18 mouse cellular contexts compared by ENCODE assay signal in the genomic region with DNA sequence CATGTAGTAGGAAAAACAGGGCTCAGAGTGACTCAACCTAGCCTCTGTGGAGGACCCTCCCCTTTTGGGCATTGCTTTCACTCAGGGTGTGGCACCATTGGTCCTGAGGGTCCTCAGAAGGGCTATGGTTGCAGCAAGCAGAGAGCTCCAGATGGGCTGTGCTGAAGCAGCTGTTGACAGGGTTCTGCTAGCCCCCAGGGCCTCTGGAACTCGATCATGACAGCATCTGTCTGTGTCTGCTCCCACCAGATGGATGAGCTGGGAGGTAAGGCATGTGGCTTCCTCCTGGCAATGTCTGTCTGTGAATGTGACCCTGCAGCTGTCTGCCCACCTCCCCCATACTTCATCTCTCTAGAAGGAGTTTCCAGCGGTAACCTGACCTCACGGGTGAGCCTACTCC. TPM values are rescaled to one million over a fixed set of nuclear protein-coding genes. Genes with fewer than 3 reads are reported as not detected.
DNase-seq lines count a peak whose midpoint lies in the region; ATAC-seq and TF ChIP-seq lines count a peak whose summit lies in the region.
"Had no signal": no experiment of that assay in that cellular context is flagged by ENCODE, and none has a peak within 500 bp of the region (broad histone marks: within the 10 kb centered on the region; RNA-seq: fewer than 3 reads in every experiment).

No protein-coding gene starts in this region.

- ATAC-seq in lung, embryonic 14.5 days (ENCODE audit: insufficient read depth): peak; percentile 58; the same call in 1 of the 2 replicates
- ATAC-seq in erythroid progenitor cell, adult 5-6 weeks (replicated peaks; ENCODE audit: low FRiP score, poor library complexity, severe bottlenecking): 0 out of 2 replicates have a peak, but pooled peaks have one; percentile 6
- ATAC-seq in forebrain, embryonic 12.5 days (ENCODE audit: low FRiP score): no peak

- no peak overlapping the region for H3K4me3 ChIP-seq in lung, embryonic 14.5 days (ENCODE audit: low read depth, low read length)
- H3K4me3 ChIP-seq in forebrain, embryonic 12.5 days (replicated peaks): no peak overlapping the region
- H3K4me3 ChIP-seq: forebrain, embryonic 10.5 days; gastrocnemius, adult 2 months had no signal

- no peaks in the 10 kb centered on the region for H3K4me1 ChIP-seq in lung, embryonic 14.5 days (ENCODE audit: insufficient read depth)
- no peaks in the 10 kb centered on the region for H3K4me1 ChIP-seq in forebrain, embryonic 12.5 days

- no peak overlapping the region for H3K9ac ChIP-seq in lung, embryonic 14.5 days
- no peak overlapping the region for H3K9ac ChIP-seq in forebrain, embryonic 12.5 days

- no peaks in the 10 kb centered on the region for H3K27me3 ChIP-seq in lung, embryonic 14.5 days (ENCODE audit: insufficient read depth, low read length)
- H3K27me3 ChIP-seq in forebrain, embryonic 12.5 days: no peaks in the 10 kb centered on the region

- WGBS in lung, embryonic 14.5 days: 5% methylated on average over 3 of the region's 3 CpGs
- 68% methylated on average over 3 of the region's 3 CpGs for WGBS in forebrain, embryonic 12.5 days

- no peaks in the 10 kb centered on the region for H3K9me3 ChIP-seq in lung, embryonic 14.5 days (ENCODE audit: low read depth, low read length)
- H3K9me3 ChIP-seq in forebrain, embryonic 12.5 days: no peaks in the 10 kb centered on the region
- H3K9me3 ChIP-seq: forebrain, embryonic 10.5 days had no signal

- H3K36me3 ChIP-seq in lung, embryonic 14.5 days (ENCODE audit: insufficient read depth): no peaks in the 10 kb centered on the region
- H3K36me3 ChIP-seq in forebrain, embryonic 12.5 days (replicated peaks): no peaks in the 10 kb centered on the region
- H3K36me3 ChIP-seq: forebrain, embryonic 10.5 days had no signal

- peak; percentile 81 for DNase-seq in heart, adult 11 months
- DNase-seq in heart, adult 8-10 months (ENCODE audit: low spot score): no peak
- no peak for DNase-seq in lung, embryonic 14.5 days
- no peak for DNase-seq in lung, postnatal 36 days
- peak; percentile 12 for DNase-seq in retina, embryonic 14.5 days (ENCODE audit: low spot score)
- DNase-seq in left cerebral cortex, adult 9 months (ENCODE audit: low spot score in 2 of 2): no peak
- DNase-seq: cerebellum, postnatal 14 days; gastrocnemius, adult 2 months; kidney, adult 18-20 months; thymus, adult 2 months had no signal

- TF ChIP-seq CTCF in lung, embryonic 14.5 days (IDR thresholded peaks at IDR 0.05; ENCODE audit: low read depth): no peak

- no peak overlapping the region for H3K4me2 ChIP-seq in lung, embryonic 14.5 days
- H3K4me2 ChIP-seq in forebrain, embryonic 12.5 days: no peak overlapping the region
- H3K4me2 ChIP-seq: liver, embryonic 11.5 days had no signal

- no peak overlapping the region for H3K27ac ChIP-seq in lung, embryonic 14.5 days (ENCODE audit: low read depth)
- H3K27ac ChIP-seq in forebrain, embryonic 12.5 days: no peak overlapping the region
- H3K27ac ChIP-seq: gastrocnemius, adult 2 months had no signal

RNA-seq across cellular contexts. Expression of a gene that starts 8.7 kb away (rescaled TPM):
- total RNA-seq in heart, adult 8-10 months (2022): not detected
- polyA plus RNA-seq in lung, embryonic 14.5 days (2014; fragmentation: Nextera tagmentation; extraction: Ambion mirVana): not detected in 2 replicates
- total RNA-seq in erythroid progenitor cell, adult 5-6 weeks (2015; ENCODE audit: low replicate concordance): not detected in 2 replicates
- not detected in 2 replicates for total RNA-seq in erythroid progenitor cell, adult 5-6 weeks (2017; ENCODE audit: low replicate concordance)
- not detected in 2 replicates for polyA plus RNA-seq in forebrain, embryonic 12.5 days (2016; fragmentation: Nextera tagmentation; extraction: Ambion mirVana)
- total RNA-seq: gastrocnemius, adult 2 months; hematopoietic stem cell, adult 5-6 weeks; layer of hippocampus, postnatal 14 days; monocyte, adult 5-6 weeks had no signal
- polyA plus RNA-seq: forebrain, embryonic 10.5 days; liver, embryonic 11.5 days; spleen, adult 2 months had no signal

RNA-seq across cellular contexts. Expression of a gene that starts 29.0 kb away (rescaled TPM):
- total RNA-seq in heart, adult 8-10 months (2022): under 1 TPM in 1 of 4 experiments, not detected in 3; 0.23 TPM
- polyA plus RNA-seq in lung, embryonic 14.5 days (2014; fragmentation: Nextera tagmentation; extraction: Ambion mirVana): not detected in 2 replicates
- total RNA-seq in erythroid progenitor cell, adult 5-6 weeks (2015; ENCODE audit: low replicate concordance): not detected in 2 replicates
- not detected in 2 replicates for total RNA-seq in erythroid progenitor cell, adult 5-6 weeks (2017; ENCODE audit: low replicate concordance)
- 3.0 and 6.3 TPM in 2 replicates for polyA plus RNA-seq in forebrain, embryonic 12.5 days (2016; fragmentation: Nextera tagmentation; extraction: Ambion mirVana)
- total RNA-seq: gastrocnemius, adult 2 months; hematopoietic stem cell, adult 5-6 weeks; layer of hippocampus, postnatal 14 days; monocyte, adult 5-6 weeks had no signal
- polyA plus RNA-seq: spleen, adult 2 months had no signal

Comparison
In these comparisons a context has a peak if more than half of its experiments do, and no peak if none do; other contexts are left out.
1. DNase-seq: peak in heart, adult 11 months (single experiment) and retina, embryonic 14.5 days (single experiment); none in heart, adult 8-10 months (single experiment), lung, embryonic 14.5 days (single experiment), lung, postnatal 36 days (single experiment) and left cerebral cortex, adult 9 months (0 of 2).